Mouse (Mus musculus): ENCODE measurements around the gene Gm28372. TPM values are rescaled to one million over a fixed set of nuclear protein-coding genes. Genes with fewer than 3 reads are reported as not detected.
A peak's percentile ranks its signal among the peaks of the same experiment; 100 is the strongest.

Gm28372 gene
- polyA plus RNA-seq, 1 experiment from 2014 or later, result 0.23 TPM

DNA sequence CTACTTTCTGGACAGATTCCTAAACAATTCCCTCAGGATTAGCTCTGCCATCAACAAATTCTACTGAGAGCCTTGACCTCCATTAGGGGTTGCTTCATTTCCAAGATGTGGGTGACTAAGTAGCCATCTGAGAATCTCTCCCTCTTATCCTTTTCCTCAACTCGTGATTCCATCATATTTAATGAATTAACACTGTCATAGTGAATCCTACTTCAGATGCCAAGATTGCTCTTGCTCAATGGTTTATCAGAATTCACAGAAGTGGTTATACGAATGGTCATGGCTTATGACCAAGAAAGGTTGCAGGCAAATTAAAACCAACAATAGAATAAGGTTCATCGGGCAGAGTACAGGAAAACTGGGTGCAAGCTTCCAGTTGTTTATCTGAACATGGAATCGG is 3.1 kb upstream of the Gm28372 start:
- peaks cover 7% of the 10 kb centered on the region; the same call in 1 of the 2 replicates for H3K4me1 ChIP-seq (ENCODE audit: control insufficient read depth, insufficient read depth, low read length)
- H3K36me3 ChIP-seq (ENCODE audit: control insufficient read depth, insufficient read depth, low read length), result no peaks in the 10 kb centered on the region
- 83% methylated on average over 4 of the region's 4 CpGs for WGBS
- H3K4me3 ChIP-seq (ENCODE audit: low read depth, low read length), result no peak overlapping the region
- no peak overlapping the region for H3K4me2 ChIP-seq (ENCODE audit: low read depth, low read length)
- no peaks in the 10 kb centered on the region for H3K27me3 ChIP-seq (ENCODE audit: control insufficient read depth, insufficient read depth, low read length)
- H3K27ac ChIP-seq (ENCODE audit: low read depth, low read length), result no peak overlapping the region
- no peaks in the 10 kb centered on the region for H3K9me3 ChIP-seq (ENCODE audit: control insufficient read depth, low read length)
- H3K9ac ChIP-seq (replicated peaks; ENCODE audit: low read depth, low read length), result no peak overlapping the region
- ATAC-seq (ENCODE audit: low read depth), result no peak

- H3K4me1 ChIP-seq (ENCODE audit: control insufficient read depth, insufficient read depth, low read length), result no peaks in the 10 kb centered on the region
- no peak within 1 kb of the TSS for H3K27ac ChIP-seq (ENCODE audit: low read depth, low read length)
- ATAC-seq (ENCODE audit: low read depth), result no peak
- no peak within 1 kb of the TSS for H3K4me2 ChIP-seq (ENCODE audit: low read depth, low read length)
- 83% methylated on average over 2 of the region's 2 CpGs for WGBS
- H3K9ac ChIP-seq (replicated peaks; ENCODE audit: low read depth, low read length), result no peak within 1 kb of the TSS
- H3K4me3 ChIP-seq (ENCODE audit: low read depth, low read length), result no peak within 1 kb of the TSS
- H3K9me3 ChIP-seq (ENCODE audit: control insufficient read depth, low read length), result no peaks in the 10 kb centered on the region
- no peaks in the 10 kb centered on the region for H3K27me3 ChIP-seq (ENCODE audit: control insufficient read depth, insufficient read depth, low read length)
- no peaks in the 10 kb centered on the region for H3K36me3 ChIP-seq (ENCODE audit: control insufficient read depth, insufficient read depth, low read length)
Measured at GRCm38 (mm10) chr2:130406178-130406577, 1.1 kb downstream of the Gm28372 start, which contains the start of gene Tmem239. Gene Tmem239 (plus strand): TSS chr2:130406478.

- H3K27ac ChIP-seq (ENCODE audit: low read depth, low read length), result no peak overlapping the region
- H3K4me1 ChIP-seq (ENCODE audit: control insufficient read depth, insufficient read depth, low read length), result no peaks in the 10 kb centered on the region
- no peaks in the 10 kb centered on the region for H3K27me3 ChIP-seq (ENCODE audit: control insufficient read depth, insufficient read depth, low read length)
- WGBS, result 34% methylated on average over 6 of the region's 6 CpGs
- no peak for ATAC-seq (ENCODE audit: low read depth)
- H3K4me3 ChIP-seq (ENCODE audit: low read depth, low read length), result no peak overlapping the region
- no peaks in the 10 kb centered on the region for H3K36me3 ChIP-seq (ENCODE audit: control insufficient read depth, insufficient read depth, low read length)
- H3K9me3 ChIP-seq (ENCODE audit: control insufficient read depth, low read length), result no peaks in the 10 kb centered on the region
- H3K4me2 ChIP-seq (ENCODE audit: low read depth, low read length), result no peak overlapping the region
- H3K9ac ChIP-seq (replicated peaks; ENCODE audit: low read depth, low read length), result no peak overlapping the region
Measured at GRCm38 (mm10) chr2:130408194-130408593, 3.2 kb downstream of the Gm28372 start.

- peak; percentile 82 for ATAC-seq (ENCODE audit: low read depth)
- 37% methylated on average over 16 of the region's 16 CpGs for WGBS
Measured at GRCm38 (mm10) chr2:130411558-130412495, 6.8 kb downstream of the Gm28372 start.

GRCm38 (mm10) chr2:130412775-130413174 is 7.7 kb downstream of the Gm28372 start:
- ATAC-seq (ENCODE audit: low read depth), result no peak
- no peak overlapping the region for H3K9ac ChIP-seq (replicated peaks; ENCODE audit: low read depth, low read length)
- 80% methylated on average over 3 of the region's 3 CpGs for WGBS

More at GRCm38 (mm10) chr2:130411558-130412495, 6.8 kb downstream of the Gm28372 start:
- H3K4me2 ChIP-seq (ENCODE audit: low read depth, low read length), result no peak overlapping the region
- no peak overlapping the region for H3K9ac ChIP-seq (replicated peaks; ENCODE audit: low read depth, low read length)
- H3K27ac ChIP-seq (ENCODE audit: low read depth, low read length), result no peak overlapping the region
- H3K4me3 ChIP-seq (ENCODE audit: low read depth, low read length), result no peak overlapping the region
- H3K27me3 ChIP-seq (ENCODE audit: control insufficient read depth, insufficient read depth, low read length), result no peaks in the 10 kb centered on the region
- no peaks in the 10 kb centered on the region for H3K4me1 ChIP-seq (ENCODE audit: control insufficient read depth, insufficient read depth, low read length)
- no peaks in the 10 kb centered on the region for H3K36me3 ChIP-seq (ENCODE audit: control insufficient read depth, insufficient read depth, low read length)
- H3K9me3 ChIP-seq (ENCODE audit: control insufficient read depth, low read length), result no peaks in the 10 kb centered on the region

DNA sequence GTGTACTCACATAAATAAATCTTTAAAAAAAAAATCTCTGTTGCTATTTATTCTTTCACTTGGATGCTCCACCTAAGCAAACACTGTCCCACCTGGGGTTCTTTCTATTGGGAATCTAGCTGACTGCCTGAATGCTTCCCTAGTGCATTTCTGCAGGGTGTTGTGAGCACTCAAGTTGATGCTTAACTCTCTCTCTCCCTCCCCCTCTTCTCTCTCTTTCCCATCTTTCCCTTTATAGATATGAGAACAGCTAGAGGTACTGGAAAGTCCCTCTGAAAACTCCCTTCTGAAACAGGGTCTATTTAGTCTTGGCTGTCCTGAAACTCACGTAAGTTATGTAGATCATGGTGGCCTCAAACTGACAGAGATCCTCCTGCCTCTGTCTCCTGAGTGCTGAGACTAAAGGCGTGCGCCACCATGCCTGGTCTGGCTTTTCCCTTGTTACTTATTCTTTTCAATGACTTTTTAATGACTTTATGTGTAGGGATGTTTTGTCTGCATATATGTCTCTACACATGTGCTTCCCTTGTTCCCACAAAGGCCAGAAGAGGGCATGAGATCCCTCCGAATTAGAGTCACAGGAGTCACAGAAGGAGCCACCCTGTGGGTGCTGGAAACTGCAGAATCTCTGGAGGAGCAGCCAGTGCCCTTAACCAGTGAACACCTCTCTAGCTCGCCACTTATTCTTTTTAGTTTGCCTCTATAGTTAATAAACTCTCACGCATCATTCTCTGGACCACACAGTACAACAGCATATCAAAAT is 9.2 kb downstream of the Gm28372 start:
- no peak for ATAC-seq (ENCODE audit: low read depth)
- H3K4me3 ChIP-seq (ENCODE audit: low read depth, low read length), result no peak overlapping the region
- no peaks in the 10 kb centered on the region for H3K9me3 ChIP-seq (ENCODE audit: control insufficient read depth, low read length)
- 68% methylated on average over 6 of the region's 6 CpGs for WGBS
- H3K27me3 ChIP-seq (ENCODE audit: control insufficient read depth, insufficient read depth, low read length), result no peaks in the 10 kb centered on the region
- no peak overlapping the region for H3K4me2 ChIP-seq (ENCODE audit: low read depth, low read length)
- no peak overlapping the region for H3K27ac ChIP-seq (ENCODE audit: low read depth, low read length)
- H3K4me1 ChIP-seq (ENCODE audit: control insufficient read depth, insufficient read depth, low read length), result no peaks in the 10 kb centered on the region
- H3K36me3 ChIP-seq (ENCODE audit: control insufficient read depth, insufficient read depth, low read length), result 0 out of 2 replicates have a peak, but pooled peaks cover 5% of the 10 kb centered on the region
- H3K9ac ChIP-seq (replicated peaks; ENCODE audit: low read depth, low read length), result no peak overlapping the region

More at GRCm38 (mm10) chr2:130412775-130413174, 7.7 kb downstream of the Gm28372 start:
- Histone ChIP-seq H3K27ac (ENCODE audit: low read depth, low read length) (no peak overlapping the region), H3K4me2 (ENCODE audit: low read depth, low read length) (no peak overlapping the region), H3K9me3 (ENCODE audit: control insufficient read depth, low read length) (no peaks in the 10 kb centered on the region), H3K27me3 (ENCODE audit: control insufficient read depth, insufficient read depth, low read length) (no peaks in the 10 kb centered on the region), H3K4me1 (ENCODE audit: control insufficient read depth, insufficient read depth, low read length) (no peaks in the 10 kb centered on the region), H3K4me3 (ENCODE audit: low read depth, low read length) (no peak overlapping the region), H3K36me3 (ENCODE audit: control insufficient read depth, insufficient read depth, low read length) (no peaks in the 10 kb centered on the region)

DNA sequence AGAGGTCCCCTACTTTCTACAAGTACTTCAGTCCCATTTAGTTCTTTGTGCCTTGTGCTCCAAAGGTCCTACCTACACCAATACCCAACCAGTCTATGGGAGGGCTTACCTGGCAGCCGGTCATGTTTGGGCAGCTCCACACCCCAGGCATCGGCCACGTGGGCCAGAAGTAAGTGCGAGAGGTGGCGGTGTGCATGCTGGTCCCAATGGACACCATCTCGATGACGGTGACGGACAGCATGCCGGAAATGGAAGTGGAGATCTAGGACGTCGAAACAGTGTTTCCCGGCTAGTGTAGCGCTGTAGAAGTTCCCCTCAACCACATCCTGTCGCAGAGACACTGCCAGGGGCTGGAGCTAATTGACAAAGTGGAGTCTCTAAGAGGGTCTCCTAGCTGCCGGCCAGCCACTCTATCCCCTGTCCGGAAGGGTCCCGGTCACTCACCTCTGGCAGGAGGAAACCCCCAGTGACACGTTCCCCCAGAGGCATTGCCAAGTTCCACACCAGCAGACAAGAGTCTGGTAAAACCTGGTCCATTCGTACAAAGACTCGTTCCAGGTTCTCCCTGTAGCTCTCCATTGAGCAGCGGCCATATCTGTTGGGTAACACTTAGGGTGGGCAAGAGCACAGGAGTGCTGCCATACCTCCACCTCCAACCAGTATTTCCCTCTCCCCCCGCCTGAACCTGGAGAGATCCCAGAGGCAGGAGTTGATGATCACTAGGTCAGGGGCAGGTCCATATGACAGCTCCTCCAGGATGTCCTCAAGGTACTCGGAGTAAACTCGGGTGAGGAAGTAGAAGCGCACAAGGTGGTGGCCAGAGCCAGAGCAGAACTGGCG is 17.0 kb downstream of the Gm28372 start:
- H3K4me1 ChIP-seq (ENCODE audit: control insufficient read depth, insufficient read depth, low read length), result peaks cover 14% of the 10 kb centered on the region
- WGBS, result 98% methylated on average over 26 of the region's 26 CpGs
- H3K4me2 ChIP-seq (ENCODE audit: low read depth, low read length), result no peak overlapping the region

GRCm38 (mm10) chr2:130423397-130424125 is 18.5 kb downstream of the Gm28372 start:
- peak overlapping the region; percentile 92 for H3K27ac ChIP-seq (ENCODE audit: low read depth, low read length)
- no peaks in the 10 kb centered on the region for H3K27me3 ChIP-seq (ENCODE audit: control insufficient read depth, insufficient read depth, low read length)
- no peaks in the 10 kb centered on the region for H3K9me3 ChIP-seq (ENCODE audit: control insufficient read depth, low read length)
- H3K4me1 ChIP-seq (ENCODE audit: control insufficient read depth, insufficient read depth, low read length), result peaks cover 14% of the 10 kb centered on the region
- peak overlapping the region; percentile 74 for H3K4me3 ChIP-seq (ENCODE audit: low read depth, low read length)
- WGBS, result 15% methylated on average over 43 of the region's 49 CpGs
- H3K4me2 ChIP-seq (ENCODE audit: low read depth, low read length), result peak overlapping the region; percentile 71
- ATAC-seq (ENCODE audit: low read depth), result peak; percentile 84
- H3K36me3 ChIP-seq (ENCODE audit: control insufficient read depth, insufficient read depth, low read length), result 0 out of 2 replicates have a peak, but pooled peaks cover 5% of the 10 kb centered on the region
- peak overlapping the region; percentile 82 for H3K9ac ChIP-seq (replicated peaks; ENCODE audit: low read depth, low read length)

More for the DNA sequence above, 17.0 kb downstream of the Gm28372 start:
- no peak for ATAC-seq (ENCODE audit: low read depth)
- Histone ChIP-seq H3K27me3 (ENCODE audit: control insufficient read depth, insufficient read depth, low read length) (no peaks in the 10 kb centered on the region), H3K9me3 (ENCODE audit: control insufficient read depth, low read length) (no peaks in the 10 kb centered on the region), H3K4me3 (ENCODE audit: low read depth, low read length) (no peak overlapping the region), H3K27ac (ENCODE audit: low read depth, low read length) (no peak overlapping the region), H3K9ac (replicated peaks; ENCODE audit: low read depth, low read length) (no peak overlapping the region), H3K36me3 (ENCODE audit: control insufficient read depth, insufficient read depth, low read length) (0 out of 2 replicates have a peak, but pooled peaks cover 5% of the 10 kb centered on the region)
